Mouse (Mus musculus): ENCODE measurements at regions not wholly inside any gene's neighbourhood (a gene's known extent, or its start where the extent isn't known, plus 50 kb on each side); places are given as distances from the start of the nearest gene placed in this dataset.

GRCm38 (mm10) chr10:98702470-98703215 lies 211.6 kb upstream of the Atp2b1 start:
- DNase-seq (ENCODE audit: low read depth, low spot score), result peak; percentile 97

GRCm38 (mm10) chr10:98703642-98704293 lies 210.4 kb upstream of the Atp2b1 start:
- no peak for DNase-seq (ENCODE audit: low read depth, low spot score)

GRCm38 (mm10) chr10:98704559-98704958 lies 209.6 kb upstream of the Atp2b1 start:
- no peak for DNase-seq (ENCODE audit: low read depth, low spot score)

DNA sequence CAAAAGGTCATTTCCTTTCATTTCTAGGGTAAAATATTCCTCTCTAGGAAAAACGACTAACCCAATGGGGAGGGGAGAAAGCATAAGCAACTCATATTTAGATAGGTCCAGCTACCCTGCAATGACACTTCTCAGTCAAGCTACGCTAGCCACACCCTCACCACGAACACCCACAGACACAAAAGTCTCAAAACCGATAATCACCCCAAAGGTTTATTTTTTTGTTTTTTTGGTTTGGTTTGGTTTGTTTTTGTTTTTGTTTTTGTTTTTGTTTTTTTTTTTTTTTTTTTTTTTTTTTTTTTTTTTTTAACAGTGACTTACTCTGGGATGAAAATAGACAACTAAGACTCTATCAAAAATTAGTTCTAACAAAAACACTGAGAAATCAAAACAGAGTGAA lies 196.3 kb upstream of the Atp2b1 start:
- DNase-seq (ENCODE audit: low read depth, low spot score), result no peak

- DNase-seq (ENCODE audit: low read depth, low spot score), result no peak
Measured at GRCm38 (mm10) chr10:98718706-98719105, 195.5 kb upstream of the Atp2b1 start.

DNA sequence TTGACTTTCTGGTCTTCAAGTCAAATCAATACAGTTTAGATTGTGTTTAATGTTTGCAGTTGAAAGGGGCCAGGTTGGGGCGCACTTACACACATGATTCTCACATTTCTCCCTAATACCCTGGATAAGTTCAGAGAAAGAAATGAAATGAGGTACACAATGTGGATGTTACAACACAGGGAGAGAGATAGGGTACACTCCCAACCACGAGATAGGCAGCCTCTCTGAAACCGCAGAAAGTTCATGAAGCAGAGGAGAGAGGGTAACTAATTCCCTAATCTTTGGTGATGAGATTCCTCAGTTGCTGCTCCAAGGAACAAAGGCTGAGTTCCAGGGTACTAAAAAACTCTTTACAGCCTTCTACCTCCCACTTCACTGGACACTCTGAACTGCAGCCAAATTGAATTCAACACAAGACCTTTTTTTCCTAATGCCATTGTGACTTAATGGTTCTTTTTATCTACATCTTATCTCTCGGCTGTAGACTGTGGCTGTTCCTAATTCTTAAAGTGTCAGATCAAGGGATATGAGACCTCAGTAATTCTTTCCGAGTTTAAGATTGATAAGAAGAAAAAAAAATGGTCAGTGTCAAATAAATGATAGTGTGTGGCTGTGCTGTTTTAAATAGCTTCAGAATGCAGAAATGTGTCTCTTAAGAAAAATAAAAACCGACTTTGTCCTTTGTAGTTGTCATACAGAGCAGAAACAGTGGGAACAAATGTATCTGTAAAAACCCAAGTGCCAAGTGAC lies 193.8 kb upstream of the Atp2b1 start:
- no peak for DNase-seq (ENCODE audit: low read depth, low spot score)

- no peak for DNase-seq (ENCODE audit: low read depth, low spot score)
Measured at GRCm38 (mm10) chr10:98725110-98725509, 189.1 kb upstream of the Atp2b1 start.

- DNase-seq (ENCODE audit: low read depth, low spot score), result no peak
Measured at GRCm38 (mm10) chr10:98727130-98727529, 187.1 kb upstream of the Atp2b1 start.

DNA sequence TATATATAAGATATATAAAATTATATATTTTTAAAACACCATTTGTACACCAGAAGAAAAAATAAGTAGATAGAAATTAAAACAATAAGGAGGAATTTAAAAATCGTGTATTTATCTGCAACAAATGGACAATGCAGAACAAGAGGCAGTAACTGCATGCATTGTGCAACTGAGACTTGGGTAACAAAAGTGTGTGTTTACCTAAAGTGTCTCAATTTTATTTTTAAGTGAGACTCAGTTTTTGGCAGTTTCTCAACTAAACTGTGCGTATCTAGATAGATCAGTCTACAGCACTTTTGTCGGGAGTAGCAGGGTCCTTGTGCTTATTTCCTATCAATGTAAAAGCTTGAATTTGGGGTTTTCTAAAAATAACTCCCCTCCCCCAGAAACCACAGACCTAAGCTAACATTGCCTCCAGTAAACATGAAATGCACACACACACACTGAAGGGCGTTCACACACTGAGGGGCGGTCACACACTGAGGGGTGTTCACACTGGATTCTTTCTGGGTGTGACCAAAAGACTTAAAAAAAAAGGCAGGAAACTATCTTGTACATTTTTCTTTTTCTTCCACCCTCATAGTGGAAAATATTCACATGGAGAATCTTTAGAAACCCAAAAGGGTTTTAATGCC lies 185.7 kb upstream of the Atp2b1 start:
- DNase-seq (ENCODE audit: low read depth, low spot score), result no peak

DNA sequence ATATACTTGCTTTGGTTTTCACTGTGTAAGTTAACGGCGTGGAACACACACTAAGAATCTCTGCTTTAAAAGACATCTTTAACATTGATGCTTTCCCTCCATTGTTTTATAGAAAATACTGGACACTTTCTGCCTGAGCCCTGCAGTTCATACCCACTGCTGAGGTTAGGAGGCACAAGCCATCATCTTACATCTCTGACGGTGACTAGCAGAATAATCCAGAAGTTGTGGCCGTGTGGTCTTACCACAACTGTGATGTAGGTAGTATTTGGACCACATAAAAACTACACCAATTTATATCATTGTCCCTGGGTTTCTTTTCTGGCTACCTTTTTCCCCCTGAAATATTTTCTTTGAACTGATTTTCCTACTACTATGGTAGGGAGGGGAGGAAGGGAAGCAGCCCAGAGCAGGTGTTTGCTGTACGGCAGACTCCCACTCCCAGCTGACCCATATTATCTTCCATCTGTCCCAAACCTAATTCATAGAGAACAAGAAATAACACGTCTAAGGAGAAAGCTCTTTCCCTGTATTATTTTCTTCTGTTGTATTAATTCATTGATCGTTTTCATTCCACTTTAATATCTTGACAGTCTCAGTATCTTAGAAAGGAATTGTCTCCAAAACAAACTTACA lies 180.1 kb upstream of the Atp2b1 start:
- DNase-seq (ENCODE audit: low read depth, low spot score), result no peak

DNA sequence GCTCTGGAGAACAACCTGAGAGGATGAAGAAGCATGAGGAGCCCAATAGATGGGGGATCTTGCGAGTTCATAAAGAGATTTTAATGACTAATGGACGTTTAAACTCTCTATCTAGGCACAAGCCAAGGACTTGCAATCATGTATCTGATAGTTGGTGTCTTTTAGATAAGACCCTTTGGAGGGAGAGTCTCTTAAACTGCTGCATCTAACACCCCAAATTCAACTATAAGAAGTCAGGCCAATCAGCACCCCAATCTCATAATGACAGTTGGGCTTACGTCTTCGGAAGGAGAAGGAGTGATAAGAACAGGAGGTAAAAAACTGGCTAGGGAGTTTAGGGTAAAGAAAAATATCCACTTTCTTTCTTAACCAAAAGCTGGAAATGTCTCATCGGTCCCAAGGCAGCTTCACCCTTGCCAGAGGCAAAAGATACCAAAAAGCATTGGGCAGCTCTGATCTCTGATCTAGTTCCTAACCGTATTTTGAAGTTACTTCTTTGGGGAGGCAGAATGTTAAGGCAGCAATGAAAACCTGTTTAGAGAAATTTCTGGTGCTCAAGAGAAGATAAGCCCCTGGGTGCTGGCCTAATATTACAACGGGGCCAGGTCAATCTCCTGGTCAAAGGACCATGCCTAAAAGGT lies 173.6 kb upstream of the Atp2b1 start:
- no peak for DNase-seq (ENCODE audit: low read depth, low spot score)

- no peak for DNase-seq (ENCODE audit: low read depth, low spot score)
Measured at GRCm38 (mm10) chr10:98741398-98741797, 172.8 kb upstream of the Atp2b1 start.

DNA sequence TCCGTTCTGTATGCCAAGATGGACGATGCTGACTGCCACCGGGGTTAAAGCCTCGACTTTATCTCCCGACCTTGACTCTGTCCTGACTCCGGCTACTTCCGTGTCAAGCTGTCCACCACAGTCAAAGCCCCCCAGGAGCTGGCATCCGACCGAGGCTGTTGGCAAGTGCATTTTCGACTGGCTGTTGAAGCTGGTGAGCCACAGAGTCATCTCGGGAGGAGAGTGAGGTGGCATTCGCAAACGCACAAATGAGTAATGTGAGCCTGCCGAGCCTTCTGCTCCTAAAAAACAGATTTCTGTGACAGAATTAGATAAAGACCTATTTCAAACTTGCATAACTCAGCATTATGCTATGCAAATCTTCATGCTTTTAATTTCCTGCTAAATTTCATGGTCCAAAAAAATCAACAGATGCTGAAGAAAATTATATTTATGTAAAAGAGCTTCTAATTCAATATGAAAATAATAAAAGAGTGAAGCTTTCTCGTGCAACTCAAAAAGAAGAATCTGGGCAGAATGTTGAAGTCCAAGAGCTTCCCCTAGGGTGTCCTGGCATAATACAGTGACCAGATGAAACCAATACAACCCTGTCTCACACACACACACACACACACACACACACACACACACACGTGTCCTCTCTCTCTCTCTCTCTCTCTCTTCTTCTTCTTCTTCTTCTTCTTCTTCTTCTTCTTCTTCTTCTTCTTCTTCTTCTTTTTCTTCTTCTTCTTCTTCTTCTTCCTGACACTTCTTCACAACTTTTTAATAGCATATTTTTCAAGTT lies 171.2 kb upstream of the Atp2b1 start:
- no peak for DNase-seq (ENCODE audit: low read depth, low spot score)

- peak; percentile 68 for DNase-seq (ENCODE audit: low read depth, low spot score)
Measured at GRCm38 (mm10) chr10:98744246-98744645, 170.0 kb upstream of the Atp2b1 start.

DNA sequence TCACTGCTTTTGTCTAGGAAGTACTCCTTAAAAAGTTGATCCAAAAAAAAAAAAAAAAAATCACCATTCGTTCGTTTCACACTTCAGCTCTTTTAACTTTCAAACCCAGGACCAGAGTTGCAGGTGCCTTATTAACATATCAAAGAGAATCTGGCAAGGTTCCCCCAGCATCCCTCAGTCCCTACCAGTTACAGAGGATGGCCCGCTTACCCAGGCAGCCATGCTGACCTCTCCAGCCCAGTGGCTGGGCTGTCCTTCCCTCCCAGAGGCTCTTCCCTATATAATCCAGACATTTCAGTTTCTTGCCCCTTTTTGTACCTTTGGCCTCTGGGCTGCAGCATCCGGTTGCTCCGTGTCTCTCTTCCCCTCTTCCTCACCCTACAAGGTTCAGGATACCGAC lies 169.5 kb upstream of the Atp2b1 start:
- DNase-seq (ENCODE audit: low read depth, low spot score), result no peak

DNA sequence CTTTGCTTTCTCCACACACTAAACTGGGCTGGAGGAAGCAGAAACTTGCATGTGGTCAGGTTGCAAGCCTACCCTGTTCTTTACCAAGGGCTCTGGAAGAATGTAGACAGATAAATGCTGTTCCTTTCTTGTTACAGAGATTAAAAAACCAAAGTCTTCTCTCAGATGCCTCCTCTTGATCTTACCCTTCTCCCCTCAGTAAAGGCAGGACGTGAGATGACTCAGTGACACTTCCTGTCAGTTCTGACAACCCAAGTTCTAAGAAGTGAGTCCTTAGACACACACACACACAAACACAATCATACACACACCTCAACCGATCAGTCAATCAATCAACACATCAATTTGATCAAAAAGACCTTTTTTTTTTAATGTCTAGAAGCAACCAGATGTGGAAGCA lies 168.8 kb upstream of the Atp2b1 start:
- DNase-seq (ENCODE audit: low read depth, low spot score), result no peak

GRCm38 (mm10) chr10:98745861-98746260 lies 168.3 kb upstream of the Atp2b1 start:
- peak; percentile 11 for DNase-seq (ENCODE audit: low read depth, low spot score)

DNA sequence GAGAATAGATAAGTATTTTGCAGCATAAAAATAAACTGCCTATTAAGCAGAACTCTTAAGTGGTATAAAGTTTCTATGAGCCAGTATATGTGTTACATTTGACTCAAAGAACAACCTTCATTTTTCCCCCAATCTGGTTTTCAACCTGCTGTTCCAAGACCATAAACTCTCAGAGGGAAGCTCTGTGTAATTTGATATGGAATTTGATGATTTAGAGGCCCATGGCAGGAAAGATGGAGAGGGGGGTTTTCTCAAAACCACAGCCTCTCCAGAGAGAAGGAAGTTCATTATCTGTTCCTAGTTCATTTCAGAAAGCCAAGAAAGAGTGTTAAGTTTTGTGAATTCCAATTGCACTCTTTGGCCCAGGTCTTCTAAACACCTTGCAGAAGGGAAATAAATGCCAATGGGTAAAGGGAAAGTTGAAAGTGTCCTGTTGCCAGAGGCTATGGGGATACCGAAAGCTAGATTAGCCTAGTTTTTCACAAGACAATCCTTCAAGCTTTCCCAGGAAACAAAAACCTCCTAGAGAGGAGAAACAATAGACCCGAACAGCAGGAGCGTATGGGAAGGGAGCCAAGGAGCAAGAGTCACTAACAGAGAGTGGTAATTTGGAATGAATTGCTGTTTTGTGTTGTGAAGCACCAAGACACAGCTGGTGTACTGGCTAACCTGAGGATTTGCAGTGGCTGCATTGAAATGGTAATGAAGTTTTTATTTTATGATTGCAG lies 165.2 kb upstream of the Atp2b1 start:
- peak; percentile 71 for DNase-seq (ENCODE audit: low read depth, low spot score)

GRCm38 (mm10) chr10:98749584-98749947 lies 164.6 kb upstream of the Atp2b1 start:
- DNase-seq (ENCODE audit: low read depth, low spot score), result no peak
